Mouse (Mus musculus) granulocyte monocyte progenitor cell, adult 5-6 weeks (primary cell): ENCODE measurements around the gene Itsn2. TPM values are rescaled to one million over a fixed set of nuclear protein-coding genes. Genes with fewer than 3 reads are reported as not detected.
"Not testable (repeated sequence)": the region's sequence is repeated elsewhere in the genome, so short reads cannot be mapped to it uniquely, and the experiment has no call there.

Experiments
- ATAC-seq: replicated peaks from 2 replicates; pipeline ENCODE4 v1.8.0; 2016; ENCODE audit warnings: mild to moderate bottlenecking, moderate TSS enrichment, inconsistent platforms; ENCODE audit not compliant: poor library complexity, severe bottlenecking
- total RNA-seq, 2 experiments: library from RNA; stranded (forward) in 1 of 2; stranded (reverse) in 1 of 2; fragments of 200-712, 200-1000 nt in 1 of 2; fragments of >200 nt in 1 of 2; fragmentation: Nextera tagmentation in 1 of 2; gene quantifications; 2 replicates each; pipeline ENCODE4 v1.2.3; 2014 to 2017

Gene Itsn2
- total RNA-seq, 2 experiments from 2014 or later: 61.0 to 117 TPM

GRCm38 (mm10) chr12:4707488-4708017, 115.1 kb downstream of the Itsn2 start:
- no peak for ATAC-seq

GRCm38 (mm10) chr12:4708296-4708695, 115.9 kb downstream of the Itsn2 start:
- ATAC-seq: no peak

DNA sequence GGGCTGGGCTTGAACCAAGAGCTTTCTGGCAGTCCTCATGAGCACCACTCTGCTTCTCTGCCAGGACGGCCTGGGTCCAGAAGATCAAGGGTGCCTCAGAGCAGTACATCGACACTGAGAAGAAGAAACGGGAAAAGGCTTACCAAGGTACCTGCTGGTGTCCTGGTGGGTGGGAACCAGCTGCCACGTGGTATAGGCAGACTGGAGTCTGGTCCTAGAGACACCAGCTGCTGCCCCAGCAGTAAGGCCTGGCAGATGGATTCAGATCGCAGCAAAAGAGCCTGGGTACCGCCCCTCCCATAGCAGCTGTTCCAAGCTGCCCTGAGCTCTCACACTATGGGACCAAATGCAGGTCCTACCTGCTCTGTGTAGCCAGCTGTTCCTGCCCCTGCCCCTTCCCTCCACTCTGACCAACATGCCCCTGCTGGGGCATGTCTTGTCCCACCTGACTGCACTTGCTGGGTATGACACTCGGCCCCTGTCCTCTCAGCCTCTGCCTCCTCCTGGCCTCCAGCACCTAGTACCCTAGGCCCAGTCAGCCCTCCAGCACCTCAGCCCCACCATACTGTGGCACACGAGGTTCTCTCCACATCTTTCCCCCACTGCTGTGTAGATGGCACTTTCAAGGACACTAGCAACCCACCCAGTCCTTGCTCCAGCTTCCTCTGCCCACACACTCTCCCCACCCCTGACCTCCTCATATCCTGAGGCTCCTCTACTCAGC, 116.6 kb downstream of the Itsn2 start:
- ATAC-seq: no peak

- no peak for ATAC-seq
Observed at GRCm38 (mm10) chr12:4709926-4710325, 117.5 kb downstream of the Itsn2 start.

DNA sequence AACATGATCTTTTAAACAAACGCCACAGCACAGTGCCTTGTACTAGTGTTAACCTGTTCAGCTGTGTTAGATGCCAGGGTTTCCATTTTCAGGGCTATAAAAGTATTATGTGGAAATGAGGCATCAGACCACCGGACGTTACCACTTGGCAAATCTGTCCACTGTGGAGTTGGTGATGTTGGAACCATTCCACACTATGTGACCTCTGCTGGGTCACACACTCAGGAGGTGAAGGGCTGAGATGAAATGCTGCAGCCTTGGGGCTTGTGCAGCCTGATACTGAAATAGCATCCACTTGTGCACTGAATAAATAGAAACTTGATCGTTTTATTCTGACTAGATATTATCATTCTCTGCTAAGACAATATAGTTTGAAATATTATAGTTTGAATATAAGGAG, 120.9 kb downstream of the Itsn2 start:
- ATAC-seq: no peak

- no peak for ATAC-seq
Observed at GRCm38 (mm10) chr12:4715606-4716005, 123.2 kb downstream of the Itsn2 start.

DNA sequence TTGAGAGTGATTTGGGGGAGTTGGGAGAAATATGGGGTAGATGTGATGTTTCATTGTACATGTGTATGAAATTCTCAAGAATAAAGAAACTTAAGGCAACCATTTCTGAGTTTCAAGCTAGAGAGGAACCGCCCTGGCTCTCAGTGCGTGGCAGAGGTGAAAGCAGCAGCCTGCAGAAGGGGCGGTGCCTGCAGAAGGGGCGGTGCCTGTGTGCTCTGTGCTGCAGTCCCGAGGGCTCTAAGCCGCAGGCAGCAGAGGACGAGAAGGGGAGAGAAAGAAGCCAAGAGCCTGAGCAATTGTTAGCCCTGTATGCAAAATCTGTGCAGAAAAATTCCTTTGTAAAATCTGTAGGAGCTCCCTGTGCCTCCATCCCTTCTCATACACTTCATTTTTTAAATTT, 125.0 kb downstream of the Itsn2 start:
- ATAC-seq: peak; percentile 92

- peak; percentile 30; the same call in 1 of the 2 replicates for ATAC-seq
Observed at GRCm38 (mm10) chr12:4719066-4719761, 126.8 kb downstream of the Itsn2 start.

DNA sequence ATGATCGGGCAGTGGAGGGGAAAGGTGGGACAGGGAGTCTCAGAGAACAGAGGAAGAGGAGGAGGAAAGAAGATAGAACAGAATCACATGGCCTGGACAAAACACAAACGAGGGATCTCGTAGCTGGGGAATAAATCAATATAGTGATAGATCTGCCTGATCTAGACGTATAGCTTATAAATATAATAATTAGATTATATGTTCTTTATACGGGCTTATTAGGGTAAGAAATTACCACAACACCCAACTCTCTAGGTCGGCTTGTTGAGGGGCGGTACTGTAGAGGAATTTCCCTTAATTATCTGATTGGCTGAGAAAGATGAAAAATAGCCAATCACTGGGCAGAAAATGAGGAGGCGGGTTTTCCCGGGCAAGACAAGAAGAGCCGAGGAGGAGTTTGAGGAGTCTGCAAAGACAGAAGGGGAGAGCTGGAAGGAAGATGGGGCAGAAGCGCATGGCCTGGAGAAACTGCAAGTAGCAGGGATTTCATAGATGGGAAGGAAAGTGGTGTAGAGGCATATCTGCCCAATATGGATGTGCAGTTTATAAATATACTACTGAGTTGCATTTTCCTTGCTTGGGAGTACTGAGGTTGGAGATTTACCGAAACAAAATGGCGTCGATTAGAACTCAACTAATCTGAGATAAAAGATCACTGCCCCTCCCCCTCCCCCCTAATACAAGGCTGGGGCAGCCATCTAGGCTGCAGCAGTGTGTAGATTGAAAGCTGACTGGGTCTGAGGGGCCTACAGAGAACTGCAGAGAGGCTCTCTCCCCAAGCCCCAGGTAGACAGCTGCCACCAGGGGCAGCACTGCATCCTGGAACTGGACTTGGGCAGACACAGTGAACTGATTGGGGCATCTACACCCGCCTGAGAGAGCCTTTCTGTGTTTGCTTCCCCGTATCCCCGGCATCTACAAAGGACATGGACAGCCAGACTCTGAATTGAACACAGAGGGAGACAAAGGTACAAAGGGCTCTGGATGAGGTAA, 127.6 kb downstream of the Itsn2 start:
- no peak for ATAC-seq

DNA sequence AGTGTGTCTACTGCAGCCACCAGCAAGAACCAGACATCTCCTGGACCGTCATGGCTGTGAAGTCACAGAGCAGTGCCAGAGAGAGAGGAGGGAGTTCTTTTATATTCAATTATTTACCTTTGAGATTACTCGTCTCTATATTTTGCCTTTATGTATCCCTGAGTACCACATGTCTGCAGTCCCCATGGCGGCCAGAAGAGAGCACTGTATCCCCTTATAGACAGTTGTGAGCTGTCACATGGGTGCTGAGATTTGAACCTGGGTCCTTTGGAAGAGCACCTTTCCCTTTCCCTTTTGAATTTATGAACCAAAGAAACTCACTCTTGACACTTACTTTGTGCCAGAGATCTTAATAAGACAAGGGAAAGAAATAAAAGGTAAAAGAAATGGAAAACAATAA, 136.7 kb downstream of the Itsn2 start:
- no peak for ATAC-seq

DNA sequence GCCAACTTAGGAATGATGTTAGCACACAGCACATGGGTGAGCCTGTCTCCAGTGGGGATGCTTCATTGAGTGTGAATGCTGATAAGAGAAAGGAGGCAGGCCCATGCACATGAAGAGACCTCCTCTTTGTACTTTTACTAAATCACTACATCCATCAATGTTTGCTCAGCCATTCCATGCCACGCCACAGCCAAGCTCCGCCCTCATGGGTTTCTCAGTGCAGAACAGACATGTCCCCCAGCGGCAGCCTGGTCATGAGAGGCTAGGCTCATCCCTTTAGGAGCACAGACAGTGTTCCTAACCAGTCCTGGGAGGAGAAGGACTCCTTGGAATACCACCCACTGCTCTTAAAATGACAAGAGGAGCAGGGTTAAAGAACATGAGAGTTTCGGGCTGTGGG, 139.2 kb downstream of the Itsn2 start:
- no peak for ATAC-seq

DNA sequence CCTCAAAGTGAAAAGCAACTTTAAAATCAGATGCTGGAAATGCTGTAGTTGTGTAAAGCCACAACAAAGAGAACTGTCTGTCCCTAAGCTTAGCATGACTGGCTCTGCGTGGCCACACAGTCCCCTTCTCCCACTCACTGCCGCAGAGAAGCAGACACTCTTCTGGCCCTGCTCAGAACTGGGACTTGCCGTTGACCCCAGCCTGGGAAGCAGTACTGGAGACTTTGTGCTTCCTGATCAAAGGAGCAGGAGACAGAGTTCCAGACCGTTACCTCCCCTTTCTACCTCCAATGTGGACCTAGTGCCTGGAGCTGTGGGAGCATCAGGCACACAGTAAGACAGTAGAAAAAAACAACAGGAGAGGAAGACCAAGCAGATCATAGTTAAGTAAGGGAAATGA, 139.9 kb downstream of the Itsn2 start:
- no peak for ATAC-seq

DNA sequence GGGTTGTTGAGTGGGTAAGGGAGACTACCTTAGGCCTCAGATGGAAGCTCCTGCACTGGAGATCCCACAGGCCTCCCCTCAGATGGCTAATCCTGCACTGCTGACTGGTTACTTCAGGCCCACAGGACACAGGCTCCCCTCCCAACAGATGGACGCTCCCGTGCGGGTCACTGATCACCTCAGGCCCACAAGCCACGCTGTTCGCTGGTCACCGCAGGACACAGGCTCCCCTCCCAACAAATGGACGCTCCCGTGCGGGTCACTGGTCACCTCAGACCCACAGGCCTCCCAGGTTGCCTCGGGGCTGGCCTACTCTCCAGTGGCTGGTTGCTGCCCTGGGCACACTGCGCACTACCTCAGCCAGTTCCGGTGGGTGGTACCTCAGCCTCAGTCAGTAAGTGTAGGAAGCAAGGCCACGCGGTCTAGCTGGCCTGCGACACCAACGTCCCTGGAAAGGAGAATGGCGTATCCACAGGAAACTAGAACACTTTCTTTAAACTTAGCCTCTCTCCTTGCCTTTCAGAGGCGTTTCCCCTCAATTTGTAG, 145.7 kb downstream of the Itsn2 start, which contains the start of gene Fam228a:
Gene Fam228a (minus strand): TSS at position 400 of the 546 bp plus-strand sequence.
- ATAC-seq: no peak

- ATAC-seq: no peak
Observed at GRCm38 (mm10) chr12:4740823-4741222, 148.4 kb downstream of the Itsn2 start.

DNA sequence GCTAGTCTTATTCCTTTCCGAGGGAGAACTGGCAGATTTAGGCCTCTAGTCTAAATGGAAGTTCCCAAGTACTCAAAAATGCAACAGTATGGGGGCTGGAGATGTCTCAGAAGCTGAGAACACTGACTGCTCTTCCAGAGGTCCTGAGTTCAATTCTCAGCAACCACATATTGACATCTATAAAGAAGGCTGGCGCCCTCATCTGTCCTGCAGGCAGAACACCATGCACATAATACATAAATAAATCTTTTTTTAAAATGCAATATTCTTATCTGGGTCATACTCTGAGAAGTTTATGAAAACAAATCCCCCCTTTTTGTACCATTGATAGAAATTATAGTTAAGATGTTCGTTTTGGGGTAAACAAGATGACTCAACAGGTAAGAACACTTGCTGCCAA, 149.7 kb downstream of the Itsn2 start:
- ATAC-seq: no peak

GRCm38 (mm10) chr12:4744486-4744885, 152.0 kb downstream of the Itsn2 start:
- ATAC-seq: no peak

- ATAC-seq: not testable (repeated sequence)
Observed at GRCm38 (mm10) chr12:4754451-4754850, 162.0 kb downstream of the Itsn2 start.

DNA sequence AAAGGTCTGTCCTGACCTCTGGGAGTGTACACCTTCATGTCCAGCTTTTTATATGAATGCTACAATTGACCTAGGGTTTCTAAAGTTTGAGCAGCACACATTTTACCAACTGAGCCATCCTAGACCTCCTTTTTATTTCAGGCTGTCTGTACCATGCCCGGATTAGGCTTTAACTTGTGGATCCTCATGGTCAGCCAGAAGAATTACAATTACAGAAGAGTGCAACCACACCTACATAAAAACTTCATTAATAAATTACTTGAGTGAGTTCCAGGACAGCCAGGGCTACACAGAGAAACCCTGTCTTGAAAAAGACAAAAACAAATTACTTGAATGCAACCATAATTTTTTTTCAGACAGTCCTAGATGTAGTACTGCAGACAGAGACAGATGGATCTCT, 164.6 kb downstream of the Itsn2 start:
- no peak for ATAC-seq
